Comparison of ENCODE assay signal across 17 mouse cellular contexts in the genomic region with DNA sequence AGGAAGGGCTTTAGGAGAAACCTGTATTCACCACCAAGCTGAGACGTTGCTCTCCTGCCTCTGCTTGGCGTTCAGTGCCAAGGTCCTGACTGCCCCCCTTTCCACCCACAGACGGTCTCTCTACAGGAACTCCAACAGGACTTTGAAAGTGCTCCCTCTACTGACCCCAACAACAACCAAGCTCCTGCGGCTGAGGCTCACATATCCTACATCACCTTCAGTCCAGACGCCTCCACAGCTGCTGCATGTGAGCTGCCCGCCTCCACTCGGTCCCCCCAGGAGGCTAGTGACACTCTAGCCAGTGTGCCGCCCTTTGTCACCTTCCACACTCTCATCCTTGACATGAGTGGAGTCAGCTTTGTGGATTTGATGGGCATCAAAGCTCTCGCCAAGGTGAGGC. TPM values are rescaled to one million over a fixed set of nuclear protein-coding genes. Genes with fewer than 3 reads are reported as not detected.
A peak's percentile ranks its signal among the peaks of the same experiment; 100 is the strongest.
DNase-seq lines count a peak whose midpoint lies in the region; ATAC-seq and TF ChIP-seq lines count a peak whose summit lies in the region.
"Had no signal": no experiment of that assay in that cellular context is flagged by ENCODE, and none has a peak within 500 bp of the region (broad histone marks: within the 10 kb centered on the region; RNA-seq: fewer than 3 reads in every experiment).

No protein-coding gene starts in this region.

- H3K27ac ChIP-seq in forebrain, postnatal 0 days (ENCODE audit: low read depth, low read length), result no peak overlapping the region
- H3K27ac ChIP-seq in forebrain, embryonic 13.5 days, result no peak overlapping the region
- H3K27ac ChIP-seq in kidney, postnatal 0 days, result no peak overlapping the region
- no peak overlapping the region for H3K27ac ChIP-seq in kidney, adult 2 months (ENCODE audit: insufficient read depth, low read depth, low read length)
- H3K27ac ChIP-seq: embryonic facial prominence, embryonic 12.5 days; hindbrain, embryonic 14.5 days; kidney, embryonic 15.5 days had no signal

- no peak for ATAC-seq in forebrain, postnatal 0 days
- no peak for ATAC-seq in forebrain, embryonic 13.5 days
- no peak for ATAC-seq in kidney, postnatal 0 days (replicated peaks; ENCODE audit: low FRiP score, low read depth)
- peak; percentile 48 for ATAC-seq in megakaryocyte progenitor cell, adult 5-6 weeks (replicated peaks; ENCODE audit: poor library complexity)
- ATAC-seq: Patski had no signal

- no peaks in the 10 kb centered on the region for H3K27me3 ChIP-seq in forebrain, postnatal 0 days (ENCODE audit: insufficient read depth, low read length)
- no peaks in the 10 kb centered on the region for H3K27me3 ChIP-seq in forebrain, embryonic 13.5 days
- H3K27me3 ChIP-seq in kidney, postnatal 0 days (ENCODE audit: insufficient read depth, low read length), result no peaks in the 10 kb centered on the region; the same call in 1 of the 2 replicates
- no peaks in the 10 kb centered on the region for H3K27me3 ChIP-seq in kidney, adult 2 months (replicated peaks; ENCODE audit: control insufficient read depth, insufficient read depth, low read length)
- H3K27me3 ChIP-seq: embryonic facial prominence, embryonic 12.5 days had no signal

- no peak for DNase-seq in forebrain, postnatal 0 days
- DNase-seq in kidney, postnatal 0 days (ENCODE audit: low spot score), result peak; percentile 15
- no peak for DNase-seq in kidney, adult 2 months
- peak; percentile 41 for DNase-seq in testis, postnatal 10 days (ENCODE audit: low spot score)
- no peak for DNase-seq in testis, postnatal 14 days (ENCODE audit: low spot score)
- no peak for DNase-seq in retina, postnatal 1 day
- DNase-seq: cerebellum, adult 9-11 months; heart, adult 18-20 months; layer of hippocampus, adult 9-11 months had no signal

- no peaks in the 10 kb centered on the region for H3K36me3 ChIP-seq in forebrain, postnatal 0 days (ENCODE audit: insufficient read depth)
- no peaks in the 10 kb centered on the region for H3K36me3 ChIP-seq in forebrain, embryonic 13.5 days (ENCODE audit: poor library complexity, severe bottlenecking)
- H3K36me3 ChIP-seq in kidney, postnatal 0 days (ENCODE audit: insufficient read depth, low read length), result no peaks in the 10 kb centered on the region
- no peaks in the 10 kb centered on the region for H3K36me3 ChIP-seq in kidney, adult 2 months (ENCODE audit: control insufficient read depth, insufficient read depth, low read length)
- H3K36me3 ChIP-seq: embryonic facial prominence, embryonic 12.5 days; kidney, embryonic 15.5 days had no signal

- H3K4me3 ChIP-seq in forebrain, postnatal 0 days (ENCODE audit: low read depth, low read length), result no peak overlapping the region
- no peak overlapping the region for H3K4me3 ChIP-seq in forebrain, embryonic 13.5 days
- H3K4me3 ChIP-seq in kidney, postnatal 0 days (replicated peaks; ENCODE audit: low read depth, low read length), result no peak overlapping the region
- H3K4me3 ChIP-seq in kidney, adult 2 months (ENCODE audit: insufficient read depth, low read depth, low read length), result no peak overlapping the region
- H3K4me3 ChIP-seq: embryonic facial prominence, embryonic 12.5 days; kidney, embryonic 15.5 days had no signal

- TF ChIP-seq POLR2A in kidney, adult 2 months (IDR thresholded peaks at IDR 0.05; ENCODE audit: low read depth, low read length), result no peak

- no peaks in the 10 kb centered on the region for H3K9me3 ChIP-seq in forebrain, postnatal 0 days (ENCODE audit: low read length)
- no peaks in the 10 kb centered on the region for H3K9me3 ChIP-seq in forebrain, embryonic 13.5 days (replicated peaks)
- H3K9me3 ChIP-seq in kidney, postnatal 0 days (replicated peaks; ENCODE audit: low read length), result no peaks in the 10 kb centered on the region
- H3K9me3 ChIP-seq: embryonic facial prominence, embryonic 12.5 days; kidney, embryonic 15.5 days had no signal

- 60% methylated on average over 9 of the region's 9 CpGs for WGBS in forebrain, postnatal 0 days
- WGBS in forebrain, embryonic 13.5 days, result 57% methylated on average over 9 of the region's 9 CpGs
- WGBS in kidney, postnatal 0 days, result 50% methylated on average over 9 of the region's 9 CpGs
- 61% methylated on average over 9 of the region's 9 CpGs for WGBS in kidney, adult 2 months

- TF ChIP-seq CTCF in forebrain, postnatal 0 days (IDR thresholded peaks at IDR 0.05; ENCODE audit: low read depth), result peak; percentile 13; the same call in 1 of the 2 replicates
- peak; percentile 47; the same call in 1 of the 2 replicates for TF ChIP-seq CTCF in kidney, postnatal 0 days (IDR thresholded peaks at IDR 0.05; ENCODE audit: low read depth)
- no peak for TF ChIP-seq CTCF in kidney, adult 2 months (conservative IDR thresholded peaks at IDR 0.05; ENCODE audit: insufficient read depth, insufficient read length, low read depth, low read length)

- no peak overlapping the region for H3K4me2 ChIP-seq in forebrain, postnatal 0 days (ENCODE audit: low read depth)
- H3K4me2 ChIP-seq in forebrain, embryonic 13.5 days, result no peak overlapping the region
- no peak overlapping the region for H3K4me2 ChIP-seq in kidney, postnatal 0 days (ENCODE audit: low read length)
- H3K4me2 ChIP-seq: embryonic facial prominence, embryonic 12.5 days; hindbrain, embryonic 14.5 days; kidney, embryonic 15.5 days; midbrain, embryonic 11.5 days had no signal

- H3K9ac ChIP-seq in forebrain, postnatal 0 days, result no peak overlapping the region
- no peak overlapping the region for H3K9ac ChIP-seq in forebrain, embryonic 13.5 days
- H3K9ac ChIP-seq in kidney, postnatal 0 days (ENCODE audit: low read depth, low read length), result no peak overlapping the region
- H3K9ac ChIP-seq: embryonic facial prominence, embryonic 12.5 days; hindbrain, embryonic 14.5 days; kidney, embryonic 15.5 days had no signal

- H3K4me1 ChIP-seq in forebrain, postnatal 0 days (ENCODE audit: insufficient read depth), result no peaks in the 10 kb centered on the region
- H3K4me1 ChIP-seq in forebrain, embryonic 13.5 days, result 0 out of 2 replicates have a peak, but pooled peaks cover 3% of the 10 kb centered on the region
- no peaks in the 10 kb centered on the region for H3K4me1 ChIP-seq in kidney, postnatal 0 days (replicated peaks; ENCODE audit: insufficient read depth, low read length)
- no peaks in the 10 kb centered on the region for H3K4me1 ChIP-seq in kidney, adult 2 months (ENCODE audit: control insufficient read depth, insufficient read depth, low read length)
- H3K4me1 ChIP-seq: embryonic facial prominence, embryonic 12.5 days had no signal

RNA-seq across cellular contexts. Expression of a gene that starts 19.9 kb away (rescaled TPM):
- total RNA-seq in forebrain, postnatal 0 days (2014; rRNA removed), result 0.08 and 0.67 TPM in 2 replicates
- 0.09 and 0.15 TPM in 2 replicates for polyA plus RNA-seq in forebrain, postnatal 0 days (2015; fragmentation: Nextera tagmentation; extraction: Ambion mirVana)
- 0.05 and 0.06 TPM in 2 replicates for polyA plus RNA-seq in forebrain, embryonic 13.5 days (2015; fragmentation: Nextera tagmentation; extraction: Ambion mirVana)
- 0.09 and 0.20 TPM in 2 replicates for polyA plus RNA-seq in kidney, postnatal 0 days (2015; fragmentation: Nextera tagmentation; extraction: Ambion mirVana)
- not detected in 2 replicates for polyA plus RNA-seq in kidney, adult 2 months (2012; rRNA removed)
- total RNA-seq in megakaryocyte progenitor cell, adult 5-6 weeks (2015), result 0.02 and 0.25 TPM in 2 replicates
- 0.14 TPM in 1 of 2 replicates, not detected in the other for total RNA-seq in megakaryocyte progenitor cell, adult 5-6 weeks (2017)
- total RNA-seq: adrenal gland, adult 18-20 months had no signal
- polyA plus RNA-seq: midbrain, embryonic 11.5 days had no signal

RNA-seq across cellular contexts. Expression of a gene that starts 33.5 kb away (rescaled TPM):
- 0.19 and 0.62 TPM in 2 replicates for total RNA-seq in forebrain, postnatal 0 days (2014; rRNA removed)
- 0.20 and 0.33 TPM in 2 replicates for polyA plus RNA-seq in forebrain, postnatal 0 days (2015; fragmentation: Nextera tagmentation; extraction: Ambion mirVana)
- polyA plus RNA-seq in forebrain, embryonic 13.5 days (2015; fragmentation: Nextera tagmentation; extraction: Ambion mirVana), result 0.15 and 0.16 TPM in 2 replicates
- polyA plus RNA-seq in kidney, postnatal 0 days (2015; fragmentation: Nextera tagmentation; extraction: Ambion mirVana), result 5.7 and 6.5 TPM in 2 replicates
- polyA plus RNA-seq in kidney, adult 2 months (2012; rRNA removed), result 26.3 and 27.7 TPM in 2 replicates
- total RNA-seq in megakaryocyte progenitor cell, adult 5-6 weeks (2015), result 0.15 and 0.17 TPM in 2 replicates
- 0.07 and 0.08 TPM in 2 replicates for total RNA-seq in megakaryocyte progenitor cell, adult 5-6 weeks (2017)
- polyA plus RNA-seq: Patski had no signal

Comparison
In these comparisons a context has a peak if more than half of its experiments do, and no peak if none do; other contexts are left out.
1. DNase-seq: peak in kidney, postnatal 0 days (single experiment) and testis, postnatal 10 days (single experiment); none in forebrain, postnatal 0 days (single experiment), kidney, adult 2 months (single experiment), testis, postnatal 14 days (single experiment) and retina, postnatal 1 day (single experiment).